Mouse (Mus musculus): ENCODE results near the gene Leap2. TPM values are rescaled to one million over a fixed set of nuclear protein-coding genes. Genes with fewer than 3 reads are reported as not detected.

The Leap2 gene
- not detected in 2 replicates for polyA plus RNA-seq (2012; ENCODE audit: insufficient read depth, low replicate concordance)

DNA sequence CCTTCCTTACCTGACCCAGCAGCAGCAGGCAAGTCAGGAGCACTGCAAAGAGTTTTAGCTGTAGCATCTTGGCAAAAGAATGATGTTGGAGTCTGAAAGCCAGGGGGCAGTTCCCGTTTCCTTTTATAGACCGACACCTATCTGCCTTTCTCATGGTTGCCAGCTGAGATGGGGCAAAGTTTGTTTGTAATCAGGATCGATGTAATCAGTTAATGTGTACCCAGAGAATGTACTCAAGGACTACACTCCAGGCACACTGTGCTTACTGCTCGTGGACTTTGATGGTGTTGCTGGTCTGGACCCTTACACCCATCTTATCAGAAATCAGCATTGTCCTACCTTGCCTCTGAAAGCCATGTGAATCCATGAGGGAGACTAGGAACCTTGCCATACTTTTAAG is at the start of gene Leap2:
Gene Leap2 (minus strand): TSS at position 135 of the 400 bp plus-strand sequence.
- Histone ChIP-seq H3K4me3 (replicated peaks) (no peak within 1 kb of the TSS), H3K9me3 (no peaks in the 10 kb centered on the region), H3K4me1 (peaks cover 14% of the 10 kb centered on the region), H3K27me3 (replicated peaks) (no peaks in the 10 kb centered on the region), H3K36me3 (replicated peaks; ENCODE audit: low read length) (peaks cover 88% of the 10 kb centered on the region)
- TF ChIP-seq FLI1 (IDR thresholded peaks at IDR 0.05; ENCODE audit: low read length): no peak
- no peak for TF ChIP-seq GATA1 (IDR thresholded peaks at IDR 0.05; ENCODE audit: borderline replicate concordance, low read length)

DNA sequence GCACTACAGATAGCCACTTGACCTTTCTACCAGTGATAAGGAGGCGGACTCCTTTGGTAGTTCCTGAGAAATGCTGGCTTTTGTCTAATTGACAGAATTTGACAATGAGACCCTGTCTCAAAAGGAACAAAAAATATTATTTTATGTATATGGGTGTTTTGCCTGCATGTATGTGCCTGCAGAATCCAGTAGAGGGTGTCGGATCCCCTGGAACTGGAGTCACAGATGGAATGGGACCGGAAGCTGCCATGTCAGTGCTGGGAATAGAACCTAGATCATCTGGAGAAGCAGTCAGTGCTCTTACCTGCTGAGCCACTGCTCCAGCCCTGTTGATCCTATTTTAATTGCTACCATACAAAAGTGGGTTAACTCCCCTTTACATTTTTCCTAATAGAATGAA is 49.7 kb upstream of the Leap2 start:
- Histone ChIP-seq H3K4me1 (peaks cover 33% of the 10 kb centered on the region), H3K9me3 (peaks cover 5% of the 10 kb centered on the region), H3K36me3 (replicated peaks; ENCODE audit: low read length) (no peaks in the 10 kb centered on the region), H3K27me3 (replicated peaks) (peaks cover 79% of the 10 kb centered on the region), H3K4me3 (replicated peaks) (no peak overlapping the region)
- TF ChIP-seq FLI1 (IDR thresholded peaks at IDR 0.05; ENCODE audit: low read length) (no peak), GATA1 (IDR thresholded peaks at IDR 0.05; ENCODE audit: borderline replicate concordance, low read length) (no peak)

DNA sequence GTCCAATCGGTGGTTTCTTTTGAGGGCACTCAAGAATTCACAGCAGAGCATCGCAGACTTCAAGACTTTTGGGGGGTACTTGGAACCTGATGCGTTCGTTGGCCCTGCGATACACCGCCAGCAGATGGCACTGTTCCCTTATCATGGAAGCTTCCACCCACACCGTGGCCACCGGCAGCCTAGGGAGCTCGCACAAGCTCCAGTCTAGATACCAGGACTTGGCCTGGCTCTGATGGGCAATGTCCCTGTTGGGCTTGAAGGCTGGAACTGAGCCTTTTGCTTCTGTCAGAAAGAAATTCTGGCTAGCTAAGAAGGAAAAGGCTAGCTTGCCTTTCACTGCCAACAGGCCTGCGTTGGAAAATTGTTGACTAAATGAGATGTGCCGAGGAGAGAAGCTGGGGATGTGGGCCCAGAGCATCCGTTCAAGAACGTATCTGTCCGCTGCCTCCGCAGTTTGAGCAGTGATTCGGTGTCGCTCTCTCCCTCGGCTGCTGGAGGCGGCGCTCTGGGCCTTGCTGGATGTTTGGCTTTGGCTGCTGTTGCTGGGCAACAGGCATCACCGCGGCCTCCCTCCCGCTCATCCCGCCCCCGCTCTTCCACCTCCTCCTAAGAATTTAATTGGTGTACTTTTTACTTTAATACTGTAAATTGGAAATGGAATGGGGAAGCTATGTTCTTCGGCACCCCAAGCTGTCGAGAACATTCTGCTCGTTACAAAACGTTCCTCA is 47.2 kb upstream of the Leap2 start, which contains the start of gene Gm9837:
Gene Gm9837 (minus strand): TSS at position 512 of the 728 bp plus-strand sequence.
- Histone ChIP-seq H3K27me3 (replicated peaks) (peaks cover 82% of the 10 kb centered on the region), H3K9me3 (peaks cover 5% of the 10 kb centered on the region), H3K36me3 (replicated peaks; ENCODE audit: low read length) (no peaks in the 10 kb centered on the region), H3K4me1 (peaks cover 33% of the 10 kb centered on the region), H3K4me3 (replicated peaks) (peak within 1 kb of the TSS; percentile 59)
- no peak for TF ChIP-seq GATA1 (IDR thresholded peaks at IDR 0.05; ENCODE audit: borderline replicate concordance, low read length)
- TF ChIP-seq FLI1 (IDR thresholded peaks at IDR 0.05; ENCODE audit: low read length): no peak

DNA sequence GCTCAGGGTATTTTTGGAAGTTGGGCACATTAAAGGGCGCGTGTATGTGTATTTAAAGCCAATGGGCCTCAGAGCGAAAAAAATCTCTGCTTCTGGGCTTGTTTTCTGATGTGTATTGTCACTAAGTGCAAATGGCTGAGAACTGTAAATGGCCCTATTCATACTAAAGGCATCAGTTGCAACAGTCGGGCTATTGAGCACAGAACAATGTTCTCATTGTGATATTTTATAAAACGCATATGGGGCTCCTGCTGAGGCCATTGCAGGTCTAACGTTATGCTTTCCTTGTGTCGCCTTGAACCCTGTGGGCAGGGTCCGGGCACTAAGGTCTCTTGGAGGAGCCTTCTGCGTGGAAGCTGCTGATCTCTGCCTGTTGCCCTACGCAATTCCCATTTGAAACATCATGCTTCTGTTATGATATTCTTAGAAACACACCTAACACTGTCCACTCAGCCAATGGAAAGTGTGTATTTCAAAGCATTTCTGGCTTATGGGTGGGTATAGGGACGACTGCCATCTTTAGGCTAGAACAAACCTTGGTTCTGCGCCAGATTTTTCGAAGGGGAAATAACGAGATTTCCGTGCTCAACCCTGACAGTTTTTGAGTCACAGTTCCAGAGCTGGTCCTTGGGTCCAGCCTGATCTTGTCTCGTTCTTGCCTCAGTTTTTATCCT is 46.5 kb upstream of the Leap2 start:
- Histone ChIP-seq H3K9me3 (peaks cover 10% of the 10 kb centered on the region), H3K27me3 (replicated peaks) (peaks cover 83% of the 10 kb centered on the region), H3K4me3 (replicated peaks) (no peak overlapping the region), H3K36me3 (replicated peaks; ENCODE audit: low read length) (no peaks in the 10 kb centered on the region), H3K4me1 (peaks cover 33% of the 10 kb centered on the region)
- TF ChIP-seq FLI1 (IDR thresholded peaks at IDR 0.05; ENCODE audit: low read length): no peak
- no peak for TF ChIP-seq GATA1 (IDR thresholded peaks at IDR 0.05; ENCODE audit: borderline replicate concordance, low read length)

GRCm38 (mm10) chr11:53466231-53466971 is 43.4 kb upstream of the Leap2 start:
- Histone ChIP-seq H3K27me3 (replicated peaks) (peaks cover 91% of the 10 kb centered on the region), H3K4me1 (peaks cover 44% of the 10 kb centered on the region), H3K36me3 (replicated peaks; ENCODE audit: low read length) (no peaks in the 10 kb centered on the region), H3K4me3 (replicated peaks) (peak overlapping the region; percentile 85), H3K9me3 (peaks cover 5% of the 10 kb centered on the region)
- TF ChIP-seq GATA1 (IDR thresholded peaks at IDR 0.05; ENCODE audit: borderline replicate concordance, low read length): no peak
- TF ChIP-seq FLI1 (IDR thresholded peaks at IDR 0.05; ENCODE audit: low read length): no peak

GRCm38 (mm10) chr11:53463551-53464424 is 40.8 kb upstream of the Leap2 start:
- Histone ChIP-seq H3K36me3 (replicated peaks; ENCODE audit: low read length) (no peaks in the 10 kb centered on the region), H3K4me1 (peaks cover 25% of the 10 kb centered on the region), H3K4me3 (replicated peaks) (peak overlapping the region; percentile 87), H3K27me3 (replicated peaks) (peaks cover 85% of the 10 kb centered on the region), H3K9me3 (peaks cover 10% of the 10 kb centered on the region)
- TF ChIP-seq GATA1 (IDR thresholded peaks at IDR 0.05; ENCODE audit: borderline replicate concordance, low read length): no peak
- TF ChIP-seq FLI1 (IDR thresholded peaks at IDR 0.05; ENCODE audit: low read length): no peak

- Histone ChIP-seq H3K9me3 (peaks cover 15% of the 10 kb centered on the region), H3K27me3 (replicated peaks) (peaks cover 90% of the 10 kb centered on the region), H3K4me3 (replicated peaks) (no peak overlapping the region), H3K4me1 (peaks cover 33% of the 10 kb centered on the region), H3K36me3 (replicated peaks; ENCODE audit: low read length) (no peaks in the 10 kb centered on the region)
- no peak for TF ChIP-seq FLI1 (IDR thresholded peaks at IDR 0.05; ENCODE audit: low read length)
These were observed 38.8 kb upstream of the Leap2 start for GRCm38 (mm10) chr11:53461727-53462126.

DNA sequence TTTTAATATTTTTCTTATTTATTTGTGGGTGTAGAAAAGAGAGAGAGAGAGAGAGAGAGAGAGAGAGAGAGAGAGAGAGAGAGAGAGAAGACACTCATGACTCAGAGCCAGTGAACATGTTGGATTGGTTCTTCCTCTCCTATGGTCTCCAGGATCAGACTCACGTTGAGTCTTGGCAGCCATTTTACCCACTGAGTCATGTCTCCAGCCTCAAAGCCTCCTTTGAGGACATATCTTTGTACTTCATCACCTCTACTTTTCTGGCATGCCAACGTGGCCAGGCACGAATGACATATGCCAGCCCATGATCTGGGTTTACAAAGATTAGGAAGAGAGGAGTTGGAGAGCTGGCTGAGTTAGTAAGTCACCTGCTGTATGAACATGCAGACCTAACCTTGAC is 37.2 kb upstream of the Leap2 start:
- H3K9me3 ChIP-seq: peaks cover 15% of the 10 kb centered on the region
- no peak overlapping the region for H3K4me3 ChIP-seq (replicated peaks)
- no peaks in the 10 kb centered on the region for H3K36me3 ChIP-seq (replicated peaks; ENCODE audit: low read length)
- H3K4me1 ChIP-seq: peaks cover 30% of the 10 kb centered on the region
- peaks cover 88% of the 10 kb centered on the region for H3K27me3 ChIP-seq (replicated peaks)
- TF ChIP-seq GATA1 (IDR thresholded peaks at IDR 0.05; ENCODE audit: borderline replicate concordance, low read length) (no peak), FLI1 (IDR thresholded peaks at IDR 0.05; ENCODE audit: low read length) (no peak)

- Histone ChIP-seq H3K36me3 (replicated peaks; ENCODE audit: low read length) (no peaks in the 10 kb centered on the region), H3K9me3 (peaks cover 10% of the 10 kb centered on the region), H3K27me3 (replicated peaks) (peaks cover 85% of the 10 kb centered on the region), H3K4me3 (replicated peaks) (no peak overlapping the region), H3K4me1 (peaks cover 29% of the 10 kb centered on the region)
- TF ChIP-seq FLI1 (IDR thresholded peaks at IDR 0.05; ENCODE audit: low read length) (no peak), GATA1 (IDR thresholded peaks at IDR 0.05; ENCODE audit: borderline replicate concordance, low read length) (no peak)
These were observed 36.0 kb upstream of the Leap2 start for GRCm38 (mm10) chr11:53458996-53459395.
